In genomic region chr2:129199328-129200085, GRCm38 (mm10) we compare ENCODE assay signal across 7 mouse cellular contexts. TPM values are rescaled to one million over a fixed set of nuclear protein-coding genes. Genes with fewer than 3 reads are reported as not detected.
DNase-seq lines count a peak whose midpoint lies in the region; ATAC-seq lines count a peak whose summit lies in the region.

No protein-coding gene starts in this region.

- H3K4me2 ChIP-seq in forebrain, embryonic 15.5 days (replicated peaks) = peak overlapping the region; percentile 84
- peak overlapping the region; percentile 85 for H3K4me2 ChIP-seq in neural tube, embryonic 12.5 days (replicated peaks)

- WGBS in forebrain, embryonic 15.5 days = 12% methylated on average over 29 of the region's 31 CpGs
- WGBS in limb, embryonic 10.5 days = 36% methylated on average over 29 of the region's 31 CpGs
- WGBS in neural tube, embryonic 12.5 days = 20% methylated on average over 31 of the region's 31 CpGs

- H3K4me3 ChIP-seq in forebrain, embryonic 15.5 days = peak overlapping the region; percentile 94
- H3K4me3 ChIP-seq in limb, embryonic 10.5 days = peak overlapping the region; percentile 79
- H3K4me3 ChIP-seq in neural tube, embryonic 12.5 days = peak overlapping the region; percentile 74

- peak; percentile 9; the same call in 1 of the 2 replicates for ATAC-seq in forebrain, embryonic 15.5 days (replicated peaks)
- ATAC-seq in neural tube, embryonic 12.5 days (ENCODE audit: low FRiP score, low read depth) = peak; percentile 10; the same call in 1 of the 2 replicates

- peaks cover 29% of the 10 kb centered on the region for H3K4me1 ChIP-seq in forebrain, embryonic 15.5 days
- peaks cover 20% of the 10 kb centered on the region for H3K4me1 ChIP-seq in limb, embryonic 10.5 days
- H3K4me1 ChIP-seq in neural tube, embryonic 12.5 days = peaks cover 18% of the 10 kb centered on the region

- H3K36me3 ChIP-seq in forebrain, embryonic 15.5 days = peaks cover 25% of the 10 kb centered on the region
- H3K36me3 ChIP-seq in limb, embryonic 10.5 days = peaks cover 46% of the 10 kb centered on the region
- H3K36me3 ChIP-seq in neural tube, embryonic 12.5 days = peaks cover 31% of the 10 kb centered on the region

- H3K27me3 ChIP-seq in forebrain, embryonic 15.5 days = no peaks in the 10 kb centered on the region
- H3K27me3 ChIP-seq in limb, embryonic 10.5 days (ENCODE audit: low read depth, poor library complexity, severe bottlenecking) = no peaks in the 10 kb centered on the region
- H3K27me3 ChIP-seq in neural tube, embryonic 12.5 days (replicated peaks) = no peaks in the 10 kb centered on the region

- H3K9me3 ChIP-seq in forebrain, embryonic 15.5 days = no peaks in the 10 kb centered on the region
- H3K9me3 ChIP-seq in limb, embryonic 10.5 days (replicated peaks) = no peaks in the 10 kb centered on the region
- H3K9me3 ChIP-seq in neural tube, embryonic 12.5 days = no peaks in the 10 kb centered on the region

- peak; percentile 40 for DNase-seq in spleen, adult 12 weeks (ENCODE audit: low spot score)
- DNase-seq in spleen, adult 18-20 months = no peak
- DNase-seq in cerebellum, adult 9-11 months = peak; percentile 50
- DNase-seq in limb, embryonic 10.5 days (ENCODE audit: low spot score) = no peak
- no peak for DNase-seq in ovary, postnatal 14 days (ENCODE audit: low spot score)

- peak overlapping the region; percentile 92 for H3K27ac ChIP-seq in forebrain, embryonic 15.5 days (replicated peaks)
- H3K27ac ChIP-seq in limb, embryonic 10.5 days = peak overlapping the region; percentile 97
- no peak overlapping the region for H3K27ac ChIP-seq in neural tube, embryonic 12.5 days

- H3K9ac ChIP-seq in forebrain, embryonic 15.5 days (replicated peaks) = peak overlapping the region; percentile 94
- H3K9ac ChIP-seq in neural tube, embryonic 12.5 days = peak overlapping the region; percentile 82

RNA-seq across cellular contexts. Expression of gene Slc20a1, which starts 0.9 kb away (rescaled TPM):
- 58.8 TPM in 2 replicates for polyA plus RNA-seq in forebrain, embryonic 15.5 days (2015; fragmentation: Nextera tagmentation; extraction: Ambion mirVana)
- 47.1 and 49.7 TPM in 2 replicates for polyA plus RNA-seq in limb, embryonic 10.5 days (2016; fragmentation: Nextera tagmentation; extraction: Ambion mirVana)
- polyA plus RNA-seq in neural tube, embryonic 12.5 days (2016; fragmentation: Nextera tagmentation; extraction: Ambion mirVana) = 48.5 and 50.0 TPM in 2 replicates

Comparison
In these comparisons a context has a peak if more than half of its experiments do, and no peak if none do; other contexts are left out.
1. DNase-seq: peak in spleen, adult 12 weeks (single experiment) and cerebellum, adult 9-11 months (single experiment); none in spleen, adult 18-20 months (0 of 2), limb, embryonic 10.5 days (single experiment) and ovary, postnatal 14 days (single experiment).
2. Peak in every context shown above with its lines, with median percentiles within 50 percentile points of each other: H3K4me3 ChIP-seq.